Mouse (Mus musculus) fibroblast of lung, adult 2 months (primary cell): ENCODE measurements around the gene Arid1b.
"Not testable (repeated sequence)": the region's sequence is repeated elsewhere in the genome, so short reads cannot be mapped to it uniquely, and the experiment has no call there.

Source experiments
- DNase-seq: peaks from one replicate; pipeline ENCODE4 v3.0.0-alpha.2; 2011; ENCODE audit warnings: low read depth

Gene Arid1b

DNA sequence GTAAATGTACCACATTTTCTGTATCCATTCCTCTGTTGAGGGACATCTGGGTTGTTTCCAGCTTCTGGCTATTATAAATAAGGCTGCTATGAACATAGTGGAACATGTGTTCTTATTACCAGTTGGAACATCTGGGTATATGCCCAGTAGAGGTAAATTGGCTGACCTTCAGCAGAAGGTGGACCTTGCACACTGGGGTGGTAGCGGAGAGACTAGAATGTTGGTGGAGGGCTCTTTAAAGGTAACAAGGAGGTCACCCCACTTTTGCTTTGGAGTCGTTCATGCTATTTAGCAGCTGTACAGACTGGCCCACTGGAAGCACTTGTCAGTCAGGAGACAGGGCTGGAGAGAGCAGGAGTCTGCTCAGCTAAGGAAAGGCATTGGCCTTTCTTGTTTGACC lies 94.1 kb downstream of the Arid1b start:
- not testable (repeated sequence) for DNase-seq

DNA sequence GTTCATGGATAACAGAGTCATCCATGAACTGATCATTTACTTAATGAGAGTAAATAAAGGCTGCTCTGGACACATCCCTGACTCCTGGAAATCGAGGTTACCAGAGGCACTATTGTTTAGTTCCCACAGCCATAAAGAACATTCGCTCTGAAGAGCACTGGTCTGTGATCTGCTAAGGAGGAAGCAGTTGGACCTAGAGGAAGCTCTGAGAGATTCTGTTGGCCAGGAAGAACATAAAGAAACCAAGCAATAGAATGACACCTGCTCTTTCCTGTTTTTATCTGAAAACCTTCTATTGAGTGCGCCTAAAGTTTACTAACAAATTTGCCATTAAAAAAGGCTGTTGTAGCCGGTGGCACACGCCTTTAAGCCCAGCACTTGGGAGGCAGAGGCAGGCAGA lies 94.7 kb downstream of the Arid1b start:
- DNase-seq = no peak

DNA sequence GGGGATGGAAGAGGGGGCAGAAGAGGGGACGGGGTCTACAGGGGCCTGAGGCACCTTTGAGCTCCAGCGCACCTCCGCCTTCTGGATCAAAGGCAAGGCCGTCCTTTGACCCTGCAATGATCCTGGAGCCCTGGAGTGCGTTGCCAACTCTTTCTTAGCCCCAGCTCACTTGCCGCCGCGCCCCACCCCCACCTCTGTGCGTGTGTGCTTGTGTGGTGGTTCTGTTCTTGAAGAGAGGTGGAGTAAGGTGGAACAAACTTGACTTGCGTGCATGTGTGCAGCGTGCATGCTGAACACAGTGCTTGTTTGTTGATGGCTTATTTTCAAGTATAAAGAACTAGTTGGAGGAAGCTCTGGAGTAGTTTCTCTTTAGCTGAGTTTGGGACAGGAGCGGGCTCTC lies 95.4 kb downstream of the Arid1b start:
- DNase-seq = no peak

DNA sequence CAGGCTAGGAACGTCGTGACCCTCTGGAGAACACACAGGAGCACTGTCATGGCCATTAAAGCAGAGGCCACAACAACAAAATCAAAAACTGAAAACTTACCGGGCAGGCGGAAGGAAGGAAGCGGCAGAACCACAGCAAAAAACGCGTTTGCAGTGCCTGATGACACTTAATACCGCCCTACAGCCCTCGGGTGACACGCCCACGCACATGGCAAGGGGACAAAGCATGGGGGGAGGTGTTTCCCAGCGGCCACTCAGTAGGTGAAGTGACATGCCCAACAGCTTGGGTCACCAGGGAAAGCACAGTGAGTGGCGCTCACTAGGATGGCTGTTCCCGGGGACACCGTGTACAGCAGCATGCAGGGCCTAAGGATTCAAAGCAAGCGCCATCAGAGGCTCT lies 97.4 kb downstream of the Arid1b start:
- no peak for DNase-seq

DNA sequence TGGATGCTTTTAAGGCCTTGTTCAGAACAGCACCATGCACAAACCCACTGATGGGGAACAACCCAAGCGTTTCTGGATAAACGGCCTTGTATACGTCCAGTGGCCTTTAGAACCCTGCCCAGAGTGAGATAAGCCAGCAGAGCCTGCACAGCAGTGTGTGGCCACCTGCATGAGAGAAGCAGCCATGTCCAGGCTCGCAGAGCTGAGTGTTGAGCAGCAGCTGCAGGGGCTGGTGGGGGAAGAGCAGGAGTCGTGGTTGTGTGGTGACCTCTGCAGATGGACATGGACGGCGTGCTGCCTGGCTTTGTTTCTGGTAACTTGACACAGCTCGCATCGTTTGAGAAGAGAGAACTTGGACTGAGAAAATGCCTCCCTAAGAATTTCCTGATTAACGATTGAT lies 97.8 kb downstream of the Arid1b start:
- DNase-seq = no peak

DNA sequence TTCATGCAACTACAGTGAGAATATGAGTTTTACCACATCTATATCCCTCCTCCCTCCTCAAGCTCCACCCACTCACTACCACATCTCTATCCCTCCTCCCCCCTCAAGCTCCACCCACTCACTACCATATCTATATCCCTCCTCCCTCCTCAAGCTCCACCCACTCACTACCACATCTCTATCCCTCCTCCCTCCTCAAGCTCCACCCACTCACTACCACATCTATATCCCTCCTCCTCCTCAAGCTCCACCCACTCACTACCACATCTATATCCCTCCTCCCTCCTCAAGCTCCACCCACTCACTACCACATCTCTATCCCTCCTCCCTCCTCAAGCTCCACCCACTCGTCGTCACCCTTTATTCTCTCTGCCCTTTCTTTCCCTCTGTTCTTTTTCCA lies 99.2 kb downstream of the Arid1b start:
- not testable (repeated sequence) for DNase-seq

DNA sequence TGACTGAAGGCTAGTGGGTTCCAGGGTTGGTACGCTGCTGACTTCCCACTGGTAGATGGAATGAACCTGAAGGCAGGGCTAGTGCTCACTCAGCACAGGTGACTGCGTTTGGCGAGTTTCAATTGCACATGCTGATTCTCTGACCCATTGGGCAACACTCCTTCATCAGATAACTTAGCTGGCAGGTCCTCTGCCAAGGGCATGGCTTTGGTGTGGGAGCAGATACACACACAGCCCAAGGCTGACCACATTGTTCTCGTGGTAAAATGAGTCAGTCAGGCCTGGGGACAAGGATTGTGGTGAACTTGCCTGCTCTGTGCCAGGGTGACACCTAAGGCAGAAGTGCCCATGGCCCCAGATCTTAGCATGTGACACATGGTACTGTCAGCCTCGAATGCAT lies 100.5 kb downstream of the Arid1b start:
- peak; percentile 44 for DNase-seq

DNA sequence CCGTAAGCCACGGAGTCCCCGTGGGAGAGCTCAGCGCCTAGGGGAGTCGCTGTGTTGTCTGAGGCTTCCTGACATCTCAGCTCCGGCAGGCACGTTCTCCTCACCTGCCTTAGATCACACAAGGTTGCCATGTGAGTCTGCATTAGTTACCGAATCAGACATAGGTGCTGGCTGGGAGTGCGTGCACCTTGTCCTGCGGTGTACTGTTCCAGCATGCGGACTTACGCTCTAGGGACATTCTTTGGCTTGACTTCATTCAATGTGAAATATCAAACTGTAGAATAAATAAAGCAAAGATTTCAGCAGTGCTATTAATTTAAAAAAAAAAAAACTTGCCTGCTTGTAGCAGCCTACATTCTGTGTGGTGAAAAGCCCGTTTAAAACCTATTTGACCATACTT lies 101.6 kb downstream of the Arid1b start:
- no peak for DNase-seq

DNA sequence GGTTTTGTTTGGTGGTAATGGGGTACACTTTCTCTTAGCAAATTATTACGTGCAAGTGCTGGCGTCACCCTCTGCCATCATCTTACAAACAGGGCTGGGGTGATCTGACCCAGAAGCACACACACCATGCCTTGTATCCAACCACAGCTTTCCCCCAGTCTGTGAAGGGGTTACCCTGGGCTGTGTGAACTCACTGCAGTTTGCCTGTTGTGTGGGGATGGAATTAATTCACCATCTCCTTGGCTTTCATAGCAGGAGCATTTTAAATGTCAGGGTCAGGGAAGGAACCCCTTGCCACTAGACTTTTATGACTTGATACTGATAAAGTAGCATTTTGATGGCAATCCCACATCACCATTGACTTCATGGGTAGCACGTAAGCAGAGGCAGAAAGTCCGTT lies 102.9 kb downstream of the Arid1b start:
- no peak for DNase-seq

DNA sequence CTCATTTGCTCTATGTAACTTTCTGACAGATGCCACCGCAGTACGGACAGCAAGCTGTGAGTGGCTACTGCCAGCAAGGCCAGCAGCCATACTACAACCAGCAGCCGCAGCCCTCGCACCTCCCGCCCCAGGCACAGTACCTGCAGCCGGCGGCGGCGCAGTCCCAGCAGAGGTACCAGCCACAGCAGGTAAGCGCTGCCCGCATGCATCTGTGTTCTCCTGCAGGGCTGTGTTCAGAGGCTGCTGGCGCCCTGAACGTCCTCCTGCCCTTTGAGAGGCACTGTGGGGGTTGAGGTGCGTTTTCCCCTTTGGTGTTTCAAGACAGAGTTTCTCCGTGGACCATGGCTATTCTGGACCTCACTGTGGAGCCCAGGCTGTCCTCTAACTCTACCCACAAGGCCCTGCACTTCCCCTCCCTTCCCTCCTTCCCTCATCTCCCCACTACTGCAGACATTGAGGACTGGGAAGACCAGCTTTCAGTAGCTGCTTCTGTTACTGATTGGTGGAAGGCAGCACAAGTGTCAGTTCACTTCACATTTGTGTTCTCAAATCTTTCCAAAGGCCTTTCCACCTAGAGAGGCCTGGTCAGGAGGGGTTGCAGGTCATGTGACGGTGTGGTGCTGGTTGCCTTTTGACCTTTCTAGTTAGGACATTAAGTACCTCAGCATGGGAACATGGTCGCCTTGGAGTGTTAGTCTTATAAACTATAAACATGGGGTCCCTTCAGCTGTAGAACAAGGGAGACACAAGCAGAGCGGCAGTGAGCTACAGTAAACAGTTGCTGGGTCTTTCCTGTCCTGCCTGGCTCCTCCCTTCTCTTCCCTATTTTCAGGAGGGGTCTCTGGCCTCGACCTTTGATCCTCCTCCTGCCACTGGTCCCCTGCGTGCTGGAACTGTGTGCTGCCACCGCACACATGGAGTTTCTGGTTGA lies 103.7 kb downstream of the Arid1b start:
- DNase-seq = no peak

DNA sequence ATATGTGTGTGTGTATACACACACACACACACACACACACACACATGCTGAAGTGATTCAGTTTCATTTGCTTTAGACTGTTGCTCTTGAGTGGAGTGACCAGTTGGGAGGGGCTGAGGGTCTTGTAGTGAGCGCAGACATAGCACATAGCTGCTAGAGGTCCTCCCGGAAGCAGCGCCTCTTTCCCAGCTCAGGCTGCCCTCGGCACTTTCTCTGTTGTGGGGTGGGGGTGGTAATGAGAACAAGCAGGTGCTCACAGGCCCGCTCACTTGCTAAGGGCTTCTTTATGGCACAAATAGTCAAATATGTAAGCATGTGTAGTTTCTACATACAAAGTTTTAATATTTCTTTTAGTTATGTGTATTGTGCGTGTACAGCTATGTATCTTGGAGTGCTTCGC lies 104.6 kb downstream of the Arid1b start:
- no peak for DNase-seq

DNA sequence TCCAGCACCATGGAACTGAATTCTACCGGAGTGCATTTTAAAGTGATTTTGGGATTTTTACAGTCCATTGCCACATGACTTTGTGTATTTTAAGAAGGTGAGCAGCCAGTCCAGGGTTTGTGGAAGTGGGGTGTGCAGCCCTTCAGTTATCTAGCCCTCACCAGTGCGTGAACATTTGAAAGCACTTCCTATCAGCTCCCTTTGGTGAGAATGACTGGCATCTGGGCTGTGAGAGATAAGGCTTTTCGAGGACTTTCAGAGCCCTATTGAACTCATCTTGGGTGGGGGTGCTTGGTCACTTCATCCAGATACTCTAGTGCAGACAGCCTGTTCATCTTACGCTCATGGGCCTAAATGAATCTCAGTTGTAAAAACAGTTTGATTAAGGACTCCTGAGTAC lies 105.1 kb downstream of the Arid1b start:
- DNase-seq = no peak

DNA sequence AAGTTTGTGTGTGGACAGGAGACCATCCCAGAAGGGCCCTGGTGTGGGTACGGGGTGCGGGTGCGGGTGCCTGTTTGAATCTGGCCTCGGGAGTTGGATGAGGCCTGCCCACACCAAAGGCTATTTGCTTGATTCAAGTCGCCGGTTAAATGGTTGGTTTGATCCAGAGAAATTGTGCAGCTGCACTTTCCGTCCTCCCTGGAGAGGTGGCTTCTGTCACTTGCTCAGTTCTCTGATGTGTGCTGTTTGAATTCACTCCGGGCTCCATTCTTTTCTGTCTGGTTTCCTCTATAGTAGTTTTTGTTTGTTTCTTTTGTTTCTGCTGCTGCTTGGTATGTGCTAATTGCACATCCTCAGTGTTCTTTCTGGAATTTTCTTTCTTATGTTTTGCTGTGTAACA lies 107.0 kb downstream of the Arid1b start:
- DNase-seq = no peak

DNA sequence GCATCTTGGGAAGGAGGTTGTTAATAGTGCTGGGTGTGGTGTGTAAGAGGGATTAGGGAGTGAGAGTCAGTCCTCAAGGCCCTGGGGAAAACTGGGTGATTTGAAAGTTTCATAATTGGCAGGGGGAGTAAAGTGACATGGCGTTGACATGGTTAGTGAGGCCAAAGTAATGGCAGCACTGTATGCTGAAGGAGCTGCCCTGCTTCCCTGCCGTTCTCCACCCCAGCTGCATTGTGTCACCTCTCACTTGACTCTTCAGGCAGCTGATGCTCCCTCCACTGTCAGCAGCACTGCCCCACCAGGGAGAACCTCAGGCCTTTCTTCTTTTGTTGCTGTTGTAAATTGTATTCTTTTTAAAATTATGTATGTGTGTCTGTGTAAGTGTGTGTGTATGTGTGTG lies 107.8 kb downstream of the Arid1b start:
- no peak for DNase-seq

DNA sequence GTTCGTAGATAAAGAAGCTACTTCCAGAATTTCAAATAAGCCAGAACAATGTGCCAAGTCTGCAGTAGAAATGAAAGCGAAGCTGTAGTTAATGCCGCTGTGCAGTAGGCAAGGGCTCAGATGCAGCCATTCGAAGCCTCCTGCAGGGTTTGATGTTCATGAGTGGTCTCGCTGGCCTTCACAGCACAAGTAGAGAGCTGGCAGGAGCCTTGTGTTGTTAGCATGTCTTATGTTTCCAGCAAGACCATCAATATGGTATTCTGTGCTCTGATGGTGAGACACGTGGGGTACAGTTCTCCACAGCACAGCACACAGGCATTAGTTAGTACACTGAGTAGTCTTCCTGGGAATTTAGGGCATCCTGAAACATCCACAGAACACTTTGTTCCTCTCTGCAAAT lies 111.6 kb downstream of the Arid1b start:
- DNase-seq = no peak

DNA sequence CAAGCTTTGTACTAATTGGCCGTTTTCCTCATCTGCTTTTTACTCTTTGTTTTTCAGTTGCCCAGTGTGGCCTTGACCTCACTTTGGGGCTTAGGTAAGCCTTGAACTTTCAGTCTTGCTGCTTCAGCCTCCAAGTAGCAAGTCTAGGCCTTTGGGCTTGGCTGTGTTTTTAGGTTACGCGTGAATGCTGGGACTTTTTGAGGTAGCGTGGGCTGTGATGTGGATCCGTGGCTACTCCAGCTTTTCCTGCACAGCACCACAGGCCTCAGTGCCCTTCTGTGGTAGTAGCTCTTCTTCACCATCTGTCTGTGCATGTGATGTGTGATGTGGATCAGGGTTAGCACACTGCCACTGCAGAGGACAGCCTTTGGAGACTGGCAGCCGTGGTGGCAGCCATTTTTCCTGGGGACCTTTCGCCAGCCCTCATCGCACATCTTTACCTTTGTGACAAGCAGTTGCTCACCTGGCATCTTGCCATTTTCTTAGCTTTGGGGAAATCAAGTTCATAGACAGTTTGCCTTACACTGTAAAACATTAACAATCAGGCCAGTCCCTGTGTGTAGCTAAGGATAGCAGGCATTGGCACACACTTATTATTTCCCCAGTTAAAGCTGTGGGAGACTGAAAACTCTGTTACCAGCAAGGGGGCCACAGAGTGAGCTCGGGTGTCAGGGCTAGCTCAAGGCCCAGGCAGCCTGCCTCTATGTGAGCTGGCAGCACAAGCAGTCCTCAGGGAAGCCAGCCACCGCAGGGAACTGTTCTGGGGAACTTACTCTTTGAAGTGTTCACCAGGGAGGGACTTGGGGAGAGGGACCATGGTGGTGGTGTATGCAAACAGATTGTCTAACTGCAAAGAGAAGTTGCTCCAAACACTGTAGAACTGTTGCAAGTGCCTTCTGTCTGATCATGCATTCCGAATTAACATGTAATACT lies 112.4 kb downstream of the Arid1b start:
- DNase-seq = no peak

DNA sequence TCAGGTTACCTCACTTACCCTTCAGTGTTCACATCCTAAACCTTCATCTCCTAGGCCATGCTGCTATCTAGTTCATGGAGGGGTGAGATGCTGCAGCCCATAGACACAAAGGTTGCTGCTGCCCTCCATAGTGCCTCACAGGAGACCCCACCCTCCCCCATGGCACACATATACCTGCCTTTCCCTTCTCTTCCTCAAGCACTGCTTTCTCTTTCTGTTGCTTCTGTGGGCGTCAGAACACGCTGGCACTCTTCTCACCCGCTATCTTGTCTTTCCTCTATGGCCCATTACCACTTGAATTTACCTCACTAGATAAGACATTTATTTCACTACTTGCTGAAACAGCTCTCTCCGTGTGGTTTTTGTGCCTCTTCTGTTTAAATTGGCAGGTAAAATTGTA lies 113.4 kb downstream of the Arid1b start:
- DNase-seq = no peak

DNA sequence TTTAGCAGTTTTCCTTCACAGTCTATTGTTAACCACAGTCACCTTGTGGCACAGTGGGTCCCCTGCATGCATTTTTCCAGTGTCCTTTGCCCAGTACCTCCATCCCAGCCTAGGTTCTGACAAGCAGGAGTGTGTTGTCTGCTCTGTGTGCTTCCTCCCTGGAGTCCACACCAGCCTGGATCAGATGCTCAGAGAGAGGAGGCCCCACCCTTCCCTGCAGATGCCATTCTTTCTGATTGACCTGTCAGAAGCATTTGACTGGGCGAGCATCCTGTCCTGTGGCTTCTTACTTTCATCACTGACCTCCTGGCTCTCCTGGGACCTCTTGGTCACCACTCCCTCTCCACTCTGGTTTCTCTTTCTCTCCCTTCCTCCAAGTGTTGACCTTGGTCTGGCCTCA lies 113.9 kb downstream of the Arid1b start:
- DNase-seq = no peak

DNA sequence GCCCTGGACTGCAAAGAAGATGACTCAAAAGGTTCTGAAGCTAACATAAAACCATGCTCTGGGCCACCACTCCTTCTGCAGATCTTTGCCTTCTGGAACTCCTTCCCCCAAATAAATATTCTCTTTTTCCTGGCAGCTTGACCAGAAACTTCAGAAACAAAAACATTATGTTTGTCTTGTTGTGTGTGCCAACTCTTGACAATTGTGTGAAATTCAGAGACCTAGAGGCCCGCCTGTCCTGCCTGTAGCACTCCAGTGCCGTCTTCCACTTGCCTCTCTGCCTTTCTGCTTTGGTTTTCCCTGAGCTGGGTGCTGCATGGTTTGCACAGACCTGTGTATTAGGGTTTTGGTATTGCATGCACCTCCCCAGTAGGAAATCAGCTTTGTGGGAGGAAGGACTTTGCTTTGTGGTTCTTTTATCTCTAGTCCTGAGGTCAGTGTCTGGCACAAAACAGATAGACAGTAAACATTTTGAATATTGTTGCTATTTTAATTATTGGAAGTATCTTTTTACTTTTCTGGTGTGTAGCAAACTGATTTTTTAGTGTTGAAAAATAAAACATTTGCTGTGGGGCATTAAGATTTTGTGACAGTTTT lies 114.5 kb downstream of the Arid1b start:
- no peak for DNase-seq

DNA sequence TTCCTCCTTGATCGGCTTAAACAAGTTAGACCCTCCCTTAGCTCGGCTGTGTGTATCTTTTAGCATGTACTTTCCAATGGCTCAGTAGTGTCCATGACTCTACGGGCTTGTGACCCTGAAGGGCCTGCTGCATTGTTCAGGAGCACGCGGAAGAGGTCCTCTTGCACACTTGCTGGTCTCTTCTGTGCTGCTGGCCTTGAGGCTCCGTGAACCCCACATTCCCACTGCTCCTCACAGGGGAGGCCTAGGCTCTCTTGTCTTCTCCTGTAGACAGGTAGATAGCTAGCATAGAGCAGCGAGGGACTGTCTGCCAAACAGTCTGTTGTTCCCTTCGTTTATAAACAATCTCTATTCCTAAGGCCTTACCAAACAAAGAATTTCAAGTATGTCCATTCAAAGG lies 115.2 kb downstream of the Arid1b start:
- DNase-seq = no peak

DNA sequence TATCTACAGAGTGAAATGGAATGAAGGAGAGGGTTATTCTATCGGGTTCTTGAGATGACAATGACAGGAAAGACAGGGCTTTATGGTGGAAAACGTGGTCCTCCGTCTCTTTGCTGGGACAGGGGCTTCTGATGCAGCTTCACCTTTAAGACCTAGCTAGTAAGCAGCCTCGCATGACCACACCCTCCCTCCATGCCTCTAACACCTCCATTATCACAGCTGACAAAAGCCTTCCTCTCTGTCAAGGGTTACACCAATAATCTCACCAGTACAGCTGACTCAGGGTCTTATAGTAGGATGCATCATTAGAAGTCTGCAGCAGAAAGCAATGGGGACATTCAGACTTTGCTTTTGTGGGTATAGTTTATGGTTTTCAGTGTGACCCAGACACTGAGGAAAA lies 116.0 kb downstream of the Arid1b start:
- no peak for DNase-seq

DNA sequence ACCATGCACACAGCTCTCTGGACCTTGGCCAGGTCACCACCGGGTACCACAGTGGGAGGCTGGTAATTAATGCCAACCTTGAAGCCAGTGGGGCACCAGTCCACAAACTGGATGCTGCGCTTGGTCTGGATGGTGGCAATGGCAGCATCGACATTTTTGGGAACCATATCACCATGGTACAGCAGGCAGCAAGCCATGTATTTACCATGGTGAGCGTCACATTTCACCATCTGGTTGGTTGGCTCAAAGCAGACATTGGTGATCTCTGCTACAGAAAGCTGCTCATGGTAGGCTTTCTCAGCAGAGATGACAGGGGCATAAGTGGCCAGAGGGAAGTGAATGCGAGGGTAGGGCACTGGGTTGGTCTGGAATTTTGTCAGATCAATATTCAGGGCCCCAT lies 116.8 kb downstream of the Arid1b start:
- not testable (repeated sequence) for DNase-seq

DNA sequence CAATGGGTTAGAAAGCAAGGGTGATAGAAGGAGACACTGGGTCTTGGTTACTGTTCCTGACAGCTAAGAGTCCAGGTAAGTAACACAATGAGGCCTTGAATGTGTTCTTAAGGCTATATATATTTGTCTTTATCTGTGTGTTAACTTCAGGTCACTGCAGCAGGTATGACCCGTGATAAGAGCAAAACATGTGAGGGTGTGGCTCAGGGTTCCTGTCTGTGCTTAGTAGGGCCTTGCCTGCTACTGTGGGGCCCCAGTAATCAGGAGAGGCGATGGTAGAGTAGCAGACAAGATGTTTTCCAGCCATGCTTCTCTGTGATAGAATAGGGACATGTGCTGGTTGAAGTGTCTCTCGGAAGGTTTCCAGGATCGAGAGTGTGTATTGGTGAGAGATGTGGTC lies 118.0 kb downstream of the Arid1b start:
- no peak for DNase-seq
